Mouse (Mus musculus): ENCODE data around the gene Tmem178.

- no peak for TF ChIP-seq CTCF (IDR thresholded peaks at IDR 0.05; ENCODE audit: low read depth)
- no peak for TF ChIP-seq EP300 (optimal IDR thresholded peaks at IDR 0.05)
Measured at GRCm38 (mm10) chr17:80925554-80925953, 18.9 kb upstream of the Tmem178 start.
